ENCODE assay signal across 8 mouse cellular contexts in the genomic region with DNA sequence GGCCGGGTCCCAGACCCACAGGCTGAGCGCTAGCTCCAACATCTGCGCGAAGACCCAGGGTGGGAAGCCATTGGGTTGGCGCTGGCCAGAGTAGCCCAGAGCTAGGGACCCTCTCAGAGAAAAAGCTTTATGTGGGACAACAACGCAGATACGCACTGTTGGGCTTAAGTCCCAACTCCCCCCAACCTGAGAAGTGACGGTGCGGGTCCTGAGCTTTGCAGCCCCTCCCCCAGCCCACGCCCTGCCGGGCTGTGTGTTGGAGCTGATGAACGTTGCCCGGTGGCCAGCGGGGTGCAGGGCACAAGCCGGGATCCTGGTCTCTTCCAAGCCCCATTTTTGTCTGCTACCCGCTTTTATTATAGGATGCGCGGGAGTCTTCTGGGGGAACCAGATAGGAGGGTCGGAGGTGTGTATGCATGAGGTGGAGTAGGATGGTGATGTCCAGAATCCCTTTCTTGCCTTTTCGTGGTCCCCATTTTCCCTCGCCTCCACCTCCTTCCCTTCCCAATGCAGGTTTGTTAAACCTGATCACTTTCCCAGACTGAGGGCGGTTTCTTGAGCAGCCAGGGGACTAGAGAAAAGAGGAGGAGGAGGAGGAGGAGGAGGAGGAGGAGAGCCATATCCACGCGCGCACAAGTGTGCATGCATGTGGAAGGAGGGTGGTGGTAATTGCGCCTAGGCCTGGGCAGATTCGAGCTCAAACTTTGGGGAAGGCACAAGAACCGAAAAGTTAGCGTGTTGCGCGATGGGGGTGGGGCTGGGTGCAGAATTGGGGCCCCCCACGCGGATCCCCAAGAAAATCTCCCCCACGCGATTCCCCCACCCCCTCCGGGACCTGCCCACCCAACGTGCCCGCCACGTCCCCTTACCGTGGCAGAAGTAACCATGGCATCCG. TPM values are rescaled to one million over a fixed set of nuclear protein-coding genes. Genes with fewer than 3 reads are reported as not detected.
DNase-seq lines count a peak whose midpoint lies in the region; ATAC-seq and TF ChIP-seq lines count a peak whose summit lies in the region.

No protein-coding gene starts in this region.

- 0 out of 2 replicates have a peak overlapping the region, but pooled peaks have one; percentile 22 for H3K4me2 ChIP-seq in liver, embryonic 14.5 days (ENCODE audit: low read depth)

- peak overlapping the region; percentile 87 for H3K27ac ChIP-seq in heart, adult 2 months
- H3K27ac ChIP-seq in cortical plate, adult 2 months (ENCODE audit: insufficient read depth, low read length) = no peak overlapping the region
- peak overlapping the region; percentile 68 for H3K27ac ChIP-seq in hindbrain, embryonic 10.5 days
- no peak overlapping the region for H3K27ac ChIP-seq in liver, embryonic 14.5 days

- H3K79me2 ChIP-seq in heart, adult 2 months (replicated peaks; ENCODE audit: control insufficient read depth, insufficient read depth, low read length) = no peaks in the 10 kb centered on the region; the same call in 1 of the 2 replicates

- H3K27me3 ChIP-seq in heart, adult 2 months (ENCODE audit: control insufficient read depth, insufficient read depth, low read length) = no peaks in the 10 kb centered on the region
- H3K27me3 ChIP-seq in hindbrain, embryonic 10.5 days (ENCODE audit: insufficient read depth, poor library complexity, severe bottlenecking) = peaks cover 82% of the 10 kb centered on the region
- peaks cover 46% of the 10 kb centered on the region for H3K27me3 ChIP-seq in liver, embryonic 14.5 days (ENCODE audit: control insufficient read depth, insufficient read depth, low read length)

- TF ChIP-seq EP300 in heart, adult 2 months (IDR thresholded peaks at IDR 0.05; ENCODE audit: insufficient read depth, low read depth, low read length) = no peak
- TF ChIP-seq EP300 in liver, embryonic 14.5 days (IDR thresholded peaks at IDR 0.05; ENCODE audit: low read depth) = no peak

- intact Hi-C loops in heart, adult 2 months (cut with DNase I) = loop anchor here (2.0 to 10.0 kb wide), 3 partner anchors 57 to 371 kb away; a partner anchor contains a TSS

- TF ChIP-seq POLR2A in heart, adult 2 months (IDR thresholded peaks at IDR 0.05; ENCODE audit: insufficient read depth, low read depth, low read length) = no peak
- no peak for TF ChIP-seq POLR2A in cortical plate, adult 2 months (IDR thresholded peaks at IDR 0.05; ENCODE audit: extremely low read depth, insufficient read depth, low read length)

- 2% methylated on average over 41 of the region's 41 CpGs for WGBS in heart, adult 2 months
- under 1% methylated on average over 41 of the region's 41 CpGs for WGBS in hindbrain, embryonic 10.5 days
- WGBS in liver, embryonic 14.5 days (ENCODE audit: insufficient replicate concordance) = 2% methylated on average over 41 of the region's 41 CpGs

- peak; percentile 42 to 59 for DNase-seq in heart, adult 2 months
- no peak for DNase-seq in heart, adult 9 months (ENCODE audit: low spot score in 2 of 2)
- peak; percentile 36 for DNase-seq in hindbrain, embryonic 10.5 days (ENCODE audit: low spot score)
- no peak for DNase-seq in liver, embryonic 14.5 days (ENCODE audit: low read depth in 3 of 3, low spot score in 3 of 3)
- DNase-seq in gastrocnemius, adult 8-10 months (ENCODE audit: low spot score in 2 of 2) = no peak
- no peak for DNase-seq in testis, postnatal 14 days (ENCODE audit: low spot score)

- H3K9me3 ChIP-seq in hindbrain, embryonic 10.5 days = no peaks in the 10 kb centered on the region
- H3K9me3 ChIP-seq in liver, embryonic 14.5 days (ENCODE audit: control insufficient read depth, low read length) = no peaks in the 10 kb centered on the region

- H3K4me3 ChIP-seq in heart, adult 2 months = peak overlapping the region; percentile 55
- peak overlapping the region; percentile 37; the same call in 1 of the 2 replicates for H3K4me3 ChIP-seq in cortical plate, adult 2 months (ENCODE audit: insufficient read depth, low read length)
- H3K4me3 ChIP-seq in hindbrain, embryonic 10.5 days = peak overlapping the region; percentile 57
- peak overlapping the region in 1 of 2 experiments; percentile 4; a peak in 1 of 4 replicates for H3K4me3 ChIP-seq in liver, embryonic 14.5 days (ENCODE audit: insufficient read depth in 1 of 2, low read depth in 2 of 2, low read length in 2 of 2)

- no peak for ATAC-seq in liver, embryonic 14.5 days (ENCODE audit: insufficient read depth)
- ATAC-seq in inflammation-experienced regulatory T-cells, adult 6 months = no peak

- H3K36me3 ChIP-seq in heart, adult 2 months (ENCODE audit: control insufficient read depth, insufficient read depth, low read length) = peaks cover 13% of the 10 kb centered on the region
- H3K36me3 ChIP-seq in hindbrain, embryonic 10.5 days = no peaks in the 10 kb centered on the region
- no peaks in the 10 kb centered on the region for H3K36me3 ChIP-seq in liver, embryonic 14.5 days (replicated peaks; ENCODE audit: control insufficient read depth, insufficient read depth, low read depth)

- peaks cover 24% of the 10 kb centered on the region for H3K4me1 ChIP-seq in heart, adult 2 months (ENCODE audit: control insufficient read depth, insufficient read depth, low read length)
- peaks cover 2% of the 10 kb centered on the region; the same call in 1 of the 2 replicates for H3K4me1 ChIP-seq in cortical plate, adult 2 months (ENCODE audit: control insufficient read depth, insufficient read depth, low read length)
- peaks cover 61% of the 10 kb centered on the region for H3K4me1 ChIP-seq in hindbrain, embryonic 10.5 days (replicated peaks)
- H3K4me1 ChIP-seq in liver, embryonic 14.5 days (replicated peaks; ENCODE audit: control insufficient read depth in 2 of 2, insufficient read depth in 2 of 2, low read length in 1 of 2) = no peaks in the 10 kb centered on the region

- no peak for TF ChIP-seq CTCF in heart, adult 2 months (IDR thresholded peaks at IDR 0.05)
- TF ChIP-seq CTCF in cortical plate, adult 2 months (IDR thresholded peaks at IDR 0.05; ENCODE audit: extremely low read depth, insufficient read depth, low read length) = no peak
- TF ChIP-seq CTCF in liver, embryonic 14.5 days (IDR thresholded peaks at IDR 0.05; ENCODE audit: low read depth) = no peak

- H3K9ac ChIP-seq in heart, adult 2 months (ENCODE audit: low read depth, low read length) = peak overlapping the region; percentile 73
- H3K9ac ChIP-seq in liver, embryonic 14.5 days (replicated peaks) = no peak overlapping the region

RNA-seq across cellular contexts. Expression of a gene that starts 2.6 kb away (rescaled TPM):
- total RNA-seq in heart, adult 2 months (2021) = 1 to 10 TPM; 3.9 to 4.1 TPM
- polyA plus RNA-seq in heart, adult 2 months (2012; rRNA removed) = 4.0 and 4.2 TPM in 2 replicates
- polyA plus RNA-seq in cortical plate, adult 2 months (2012; rRNA removed) = 1.5 and 2.9 TPM in 2 replicates
- 6.0 and 8.5 TPM in 2 replicates for polyA plus RNA-seq in hindbrain, embryonic 10.5 days (2016; fragmentation: Nextera tagmentation; extraction: Ambion mirVana)
- 0.20 and 0.35 TPM in 2 replicates for polyA plus RNA-seq in liver, embryonic 14.5 days (2012; rRNA removed)
- 0.30 and 0.38 TPM in 2 replicates for polyA plus RNA-seq in liver, embryonic 14.5 days (2014; fragmentation: Nextera tagmentation; extraction: Ambion mirVana)
- polyA plus RNA-seq in inflammation-experienced regulatory T-cells, adult 6 months (2017; shearing (Covaris generic)) = not detected
- 1 to 10 TPM; 1.6 to 2.6 (median 1.6) TPM for total RNA-seq in gastrocnemius, adult 8-10 months (2022)

Comparison
In these comparisons a context has a peak if more than half of its experiments do, and no peak if none do; other contexts are left out.
1. DNase-seq: peak in heart, adult 2 months (2 of 2) and hindbrain, embryonic 10.5 days (single experiment); none in heart, adult 9 months (0 of 2), liver, embryonic 14.5 days (0 of 3), gastrocnemius, adult 8-10 months (0 of 2) and testis, postnatal 14 days (single experiment).
2. H3K27ac ChIP-seq: peak in heart, adult 2 months (single experiment) and hindbrain, embryonic 10.5 days (single experiment); none in cortical plate, adult 2 months (single experiment) and liver, embryonic 14.5 days (single experiment).